Mouse (Mus musculus): ENCODE data around the gene Marf1.

Marf1 gene

GRCm38 (mm10) chr16:14137976-14138561 lies 25.1 kb downstream of the Marf1 start:
- DNase-seq (ENCODE audit: extremely low spot score, low read depth, low spot score): no peak

DNA sequence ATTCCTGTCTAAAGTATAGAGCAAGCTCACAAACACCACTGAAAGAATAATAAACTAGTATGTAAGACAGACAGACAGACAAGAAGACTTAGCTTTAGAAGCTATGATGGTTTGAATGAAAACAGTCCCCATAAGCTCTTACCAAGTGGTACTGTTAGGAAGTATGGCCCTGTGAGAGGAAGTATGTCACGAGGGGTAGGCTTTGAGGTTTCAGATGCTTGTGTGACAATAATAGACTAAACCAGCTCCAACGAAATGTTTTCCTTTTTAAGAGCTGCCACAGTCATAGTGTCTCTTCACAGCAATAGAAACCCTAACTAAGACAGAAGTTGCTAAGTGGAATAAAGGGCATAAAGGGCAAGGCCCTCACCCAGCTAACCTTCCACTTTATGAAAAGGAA lies 28.1 kb downstream of the Marf1 start:
- DNase-seq (ENCODE audit: extremely low spot score, low read depth, low spot score): no peak

GRCm38 (mm10) chr16:14131838-14132237 lies 31.3 kb downstream of the Marf1 start:
- DNase-seq (ENCODE audit: extremely low spot score, low read depth, low spot score): no peak

DNA sequence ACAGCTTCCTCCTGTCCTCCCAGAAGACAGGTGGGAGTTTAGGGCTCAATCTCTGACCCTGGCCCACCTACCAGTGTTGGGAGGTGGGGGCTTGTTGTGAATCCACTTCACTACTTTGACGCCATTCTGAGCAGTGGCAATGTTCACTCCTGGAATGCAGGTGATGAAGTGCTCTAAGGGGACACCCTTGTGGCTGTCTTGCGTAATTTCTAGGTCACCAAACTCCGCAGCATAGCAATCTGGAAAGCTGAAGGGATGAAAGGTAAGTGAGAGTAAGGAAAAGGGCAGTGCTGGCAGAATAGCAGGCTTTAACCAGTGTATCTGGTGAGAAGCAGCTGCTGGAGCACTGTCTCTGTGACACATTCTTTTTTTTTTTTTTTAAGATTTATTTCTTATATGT lies 31.8 kb downstream of the Marf1 start:
- no peak for DNase-seq (ENCODE audit: extremely low spot score, low read depth, low spot score)

- DNase-seq (ENCODE audit: extremely low spot score, low read depth, low spot score): no peak
Observed at GRCm38 (mm10) chr16:14130796-14131195, 32.4 kb downstream of the Marf1 start.

DNA sequence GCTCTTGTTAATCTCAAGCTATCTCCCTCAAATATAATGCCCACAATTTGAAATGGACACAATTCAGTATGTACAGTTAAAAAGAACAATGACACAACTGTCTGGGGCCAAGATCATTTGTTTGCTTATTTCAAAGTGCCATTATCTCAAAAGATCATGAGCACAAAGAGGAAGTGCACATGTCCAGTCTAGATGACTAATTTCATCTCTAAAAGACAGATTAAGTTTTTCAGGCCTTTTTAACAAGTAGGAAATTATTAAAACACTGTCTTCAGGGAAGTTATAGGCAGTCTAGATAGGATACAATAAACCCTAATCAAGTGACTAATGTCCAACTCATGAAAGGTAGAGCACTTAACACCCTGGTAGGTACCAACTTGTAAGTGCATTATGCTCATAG lies 34.2 kb downstream of the Marf1 start:
- DNase-seq (ENCODE audit: extremely low spot score, low read depth, low spot score): no peak

DNA sequence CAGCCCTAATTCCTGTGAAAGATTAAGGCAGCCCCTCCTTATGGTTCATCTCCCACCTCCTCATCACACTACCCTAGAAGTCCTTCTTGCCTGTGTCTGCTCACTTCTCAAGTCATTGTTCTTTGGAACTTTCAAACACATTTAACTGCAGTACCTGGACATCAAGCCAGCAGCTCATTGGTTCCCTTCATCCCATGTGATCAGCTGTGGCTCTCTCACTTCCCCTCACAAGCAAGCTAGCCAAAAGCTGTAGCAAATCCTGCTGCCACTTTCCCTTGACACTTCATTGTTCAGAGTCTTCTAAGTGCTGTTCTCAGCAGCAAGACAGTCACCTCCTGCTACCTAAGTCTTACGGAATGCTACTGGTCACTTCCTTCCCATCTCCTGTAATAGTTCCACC lies 37.9 kb downstream of the Marf1 start:
- DNase-seq (ENCODE audit: extremely low spot score, low read depth, low spot score): no peak

DNA sequence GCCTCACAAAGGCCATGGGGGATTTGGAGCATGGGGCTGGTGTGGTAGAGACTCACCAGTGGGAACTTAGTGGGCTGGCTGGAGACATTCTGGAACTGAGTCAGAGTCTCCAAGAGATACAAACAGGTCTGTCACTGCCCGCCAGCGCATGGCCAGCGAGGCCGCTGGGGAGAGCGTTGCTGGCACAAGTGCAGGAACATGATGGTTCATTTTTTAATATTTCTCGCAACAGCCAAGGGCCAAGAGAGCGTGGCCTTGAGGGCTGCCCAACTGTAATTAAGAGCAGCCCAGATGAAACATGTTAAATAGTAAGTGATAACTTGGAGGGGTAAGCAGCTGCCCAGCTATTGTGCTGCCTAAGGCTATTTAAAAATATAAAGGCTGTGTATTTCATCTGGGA lies 38.4 kb downstream of the Marf1 start:
- no peak for DNase-seq (ENCODE audit: extremely low spot score, low read depth, low spot score)

GRCm38 (mm10) chr16:14123901-14124300 lies 39.2 kb downstream of the Marf1 start:
- no peak for DNase-seq (ENCODE audit: extremely low spot score, low read depth, low spot score)

DNA sequence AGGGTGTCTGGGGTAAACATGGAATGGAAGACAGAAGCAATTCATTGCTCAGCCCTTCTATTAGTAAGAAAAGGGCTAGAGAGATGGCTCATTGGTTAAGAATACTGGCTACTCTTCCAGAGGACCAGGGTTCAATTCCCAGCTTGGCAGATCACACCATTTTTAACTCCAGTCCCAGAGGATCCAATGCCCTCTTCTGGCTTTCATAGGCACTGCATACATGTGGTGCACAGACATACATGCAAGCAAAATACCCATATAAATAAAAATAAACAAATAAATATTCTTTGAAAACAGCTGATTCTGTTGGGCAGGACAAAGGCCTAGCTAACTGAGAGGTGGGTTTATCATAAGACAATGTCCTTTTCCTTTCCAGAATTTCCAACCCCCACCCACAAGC lies 40.6 kb downstream of the Marf1 start:
- DNase-seq (ENCODE audit: extremely low spot score, low read depth, low spot score): no peak

GRCm38 (mm10) chr16:14121563-14121962 lies 41.6 kb downstream of the Marf1 start:
- no peak for DNase-seq (ENCODE audit: extremely low spot score, low read depth, low spot score)

- no peak for DNase-seq (ENCODE audit: extremely low spot score, low read depth, low spot score)
Observed at GRCm38 (mm10) chr16:14120941-14121340, 42.2 kb downstream of the Marf1 start.

GRCm38 (mm10) chr16:14117299-14117698 lies 45.9 kb downstream of the Marf1 start:
- no peak for DNase-seq (ENCODE audit: extremely low spot score, low read depth, low spot score)

DNA sequence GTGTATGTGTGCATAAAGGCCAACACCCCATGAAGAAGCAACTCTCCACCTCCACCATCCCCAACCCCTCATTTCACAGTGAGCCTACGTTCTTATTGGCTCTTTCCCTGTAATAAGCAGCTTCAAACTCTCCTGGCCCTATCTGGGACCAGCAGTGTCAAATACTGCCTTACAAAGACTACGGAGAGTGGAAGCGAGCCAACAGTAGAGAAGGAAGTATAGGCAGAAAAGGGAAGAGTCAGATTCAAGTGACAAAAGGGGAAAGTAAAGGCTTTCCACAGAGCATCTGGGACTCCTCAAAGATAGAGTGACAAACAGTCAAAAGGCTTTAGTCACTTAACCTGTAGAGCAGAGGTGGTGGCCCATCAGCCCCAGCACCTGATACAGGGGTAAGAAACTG lies 50.4 kb downstream of the Marf1 start:
- no peak for DNase-seq (ENCODE audit: extremely low spot score, low read depth, low spot score)

GRCm38 (mm10) chr16:14112133-14112532 lies 51.0 kb downstream of the Marf1 start:
- no peak for DNase-seq (ENCODE audit: extremely low spot score, low read depth, low spot score)

- no peak for DNase-seq (ENCODE audit: extremely low spot score, low read depth, low spot score)
Observed at GRCm38 (mm10) chr16:14110922-14111321, 52.2 kb downstream of the Marf1 start.

DNA sequence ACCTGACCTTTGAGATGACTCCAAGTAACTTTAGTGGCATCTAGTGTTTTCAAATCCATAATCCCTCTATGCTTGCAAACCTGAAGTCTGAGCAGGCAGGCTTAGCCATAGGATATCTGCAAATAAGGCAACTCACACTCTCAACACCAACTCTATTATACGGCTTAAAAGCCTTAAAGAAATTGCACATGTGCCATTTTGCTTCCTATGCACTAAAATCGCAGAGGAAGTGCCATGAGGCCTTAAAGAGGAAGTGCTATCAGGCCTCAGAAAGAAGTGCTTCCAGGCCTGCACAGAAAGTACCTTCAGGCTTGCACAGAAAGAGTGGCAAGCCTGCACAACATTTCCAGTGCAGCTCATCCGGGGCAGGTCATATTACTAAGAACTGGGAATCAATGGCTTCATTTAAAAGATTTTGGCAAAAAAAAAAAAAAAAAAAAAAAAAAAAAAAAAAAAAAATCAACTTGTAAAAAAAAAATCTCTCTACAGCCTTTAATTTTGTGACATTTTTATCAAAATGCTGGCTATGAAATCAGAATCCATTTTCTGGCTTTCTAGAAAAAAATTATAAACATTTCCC lies 53.4 kb downstream of the Marf1 start:
- no peak for DNase-seq (ENCODE audit: extremely low spot score, low read depth, low spot score)

DNA sequence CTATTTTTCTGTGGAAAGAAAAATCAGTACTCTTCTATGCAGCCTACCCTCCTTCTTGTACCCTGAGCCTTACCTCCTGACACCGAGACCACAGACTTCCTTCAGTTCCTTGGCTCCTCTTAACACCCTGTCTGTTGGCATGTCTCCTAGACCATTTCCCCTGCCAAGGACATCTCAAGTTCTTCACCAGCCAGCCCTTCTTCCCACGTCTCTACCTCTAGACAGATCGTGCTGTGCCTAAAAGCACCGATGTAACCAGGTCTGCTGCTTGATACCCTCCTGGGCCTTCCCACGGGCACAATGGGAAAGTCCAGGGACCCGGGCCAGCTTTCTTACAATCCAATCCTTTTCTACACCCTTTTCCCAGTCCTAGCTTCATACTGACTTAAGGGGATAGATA lies 57.3 kb downstream of the Marf1 start:
- no peak for DNase-seq (ENCODE audit: extremely low spot score, low read depth, low spot score)

GRCm38 (mm10) chr16:14091771-14092170 lies 71.4 kb downstream of the Marf1 start:
- no peak for DNase-seq (ENCODE audit: extremely low spot score, low read depth, low spot score)

DNA sequence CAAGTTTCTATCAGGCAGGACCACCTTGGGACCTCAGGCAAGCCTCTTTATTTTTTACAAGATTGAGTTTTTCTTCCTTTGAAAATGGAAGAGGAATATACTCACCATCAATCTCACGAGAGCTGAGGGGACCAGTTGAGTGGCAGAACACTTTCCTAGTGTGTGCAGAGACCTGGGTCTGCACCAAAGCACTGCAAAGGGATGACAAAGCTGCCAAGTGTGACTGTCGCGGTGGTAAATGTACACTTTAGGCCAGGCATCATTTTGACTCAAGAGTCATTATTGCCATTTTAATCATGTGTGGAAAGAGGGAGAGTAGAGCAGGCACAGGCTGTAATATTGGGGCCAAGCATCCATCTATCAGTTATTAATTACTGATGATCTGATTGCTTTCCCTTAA lies 73.9 kb downstream of the Marf1 start:
- no peak for DNase-seq (ENCODE audit: extremely low spot score, low read depth, low spot score)

GRCm38 (mm10) chr16:14088249-14088648 lies 74.9 kb downstream of the Marf1 start:
- no peak for DNase-seq (ENCODE audit: extremely low spot score, low read depth, low spot score)

DNA sequence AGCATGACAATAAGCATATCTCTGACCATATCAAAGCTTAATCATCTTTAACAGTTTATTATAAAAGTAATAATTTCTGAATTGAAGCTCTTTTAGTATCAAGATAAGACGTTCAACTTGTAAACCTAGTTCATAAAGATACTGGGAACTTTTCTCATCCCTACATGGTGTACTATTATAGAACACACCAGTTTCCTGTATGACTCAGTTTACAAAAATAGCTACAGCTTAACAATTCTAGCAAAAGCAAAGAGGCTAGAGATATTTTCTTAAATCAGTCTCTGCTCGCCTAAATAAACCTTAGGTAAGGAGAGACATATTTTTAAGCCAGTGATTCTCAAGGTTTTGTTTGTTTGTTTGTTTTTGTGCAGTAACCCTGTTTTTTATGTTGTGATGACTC lies 80.2 kb downstream of the Marf1 start:
- no peak for DNase-seq (ENCODE audit: extremely low spot score, low read depth, low spot score)

DNA sequence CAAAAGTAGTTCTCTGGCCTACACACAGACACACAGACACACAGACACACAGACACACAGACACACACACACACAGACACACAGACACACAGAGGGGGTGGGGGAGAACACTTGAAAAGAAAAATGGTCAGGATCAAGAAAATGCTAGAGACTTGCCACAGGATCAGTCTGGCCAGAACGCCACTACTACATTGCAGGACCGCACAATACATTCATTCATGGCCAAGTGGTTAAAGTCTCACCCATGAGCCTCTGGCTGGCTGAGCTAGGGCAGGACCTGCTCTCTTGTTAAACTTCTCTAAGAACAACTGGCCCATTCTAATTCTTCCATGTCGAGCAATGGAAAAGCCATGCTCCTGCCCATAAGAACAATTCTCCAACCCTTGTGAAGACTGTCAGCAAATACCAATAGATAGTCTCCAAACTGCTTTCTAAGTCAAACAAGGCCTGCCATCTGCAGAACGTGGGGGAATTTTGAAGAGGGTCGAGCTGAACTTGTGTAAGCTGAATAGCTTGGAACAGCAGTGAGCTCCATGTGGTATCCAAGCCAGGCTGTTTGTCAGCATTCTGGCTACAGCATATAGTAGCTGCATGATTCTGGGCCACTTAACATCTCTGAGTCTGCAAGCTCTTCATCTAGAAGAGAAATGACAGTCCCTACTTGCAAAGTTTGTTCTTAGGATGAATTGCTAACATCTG lies 92.5 kb downstream of the Marf1 start:
- no peak for DNase-seq (ENCODE audit: extremely low spot score, low read depth, low spot score)

Measured in hindlimb bud, embryonic 11.5 days (tissue).